Mouse (Mus musculus) brain, embryonic 18.5 days (tissue): ENCODE data around the gene Fiz1.

Experiments
- DNase-seq: peaks from one replicate; pipeline ENCODE4 v3.0.0-alpha.2; 2012; ENCODE audit warnings: low read depth, low spot score

Gene Fiz1

GRCm38 (mm10) chr7:5014251-5015117, at the start of gene Fiz1, which contains the start of gene Zfp524:
TSS of gene Fiz1 (minus strand) at chr7:5014697.
TSS of gene Zfp524 (plus strand) at chr7:5014415.
- DNase-seq: peak; percentile 98

GRCm38 (mm10) chr7:5062360-5063001, 48.0 kb upstream of the Fiz1 start:
- DNase-seq: peak; percentile 61

GRCm38 (mm10) chr7:5061774-5062359, 47.4 kb upstream of the Fiz1 start, which contains the start of gene U2af2:
TSS of gene U2af2 (plus strand) at chr7:5062143.
- DNase-seq: peak; percentile 84

DNA sequence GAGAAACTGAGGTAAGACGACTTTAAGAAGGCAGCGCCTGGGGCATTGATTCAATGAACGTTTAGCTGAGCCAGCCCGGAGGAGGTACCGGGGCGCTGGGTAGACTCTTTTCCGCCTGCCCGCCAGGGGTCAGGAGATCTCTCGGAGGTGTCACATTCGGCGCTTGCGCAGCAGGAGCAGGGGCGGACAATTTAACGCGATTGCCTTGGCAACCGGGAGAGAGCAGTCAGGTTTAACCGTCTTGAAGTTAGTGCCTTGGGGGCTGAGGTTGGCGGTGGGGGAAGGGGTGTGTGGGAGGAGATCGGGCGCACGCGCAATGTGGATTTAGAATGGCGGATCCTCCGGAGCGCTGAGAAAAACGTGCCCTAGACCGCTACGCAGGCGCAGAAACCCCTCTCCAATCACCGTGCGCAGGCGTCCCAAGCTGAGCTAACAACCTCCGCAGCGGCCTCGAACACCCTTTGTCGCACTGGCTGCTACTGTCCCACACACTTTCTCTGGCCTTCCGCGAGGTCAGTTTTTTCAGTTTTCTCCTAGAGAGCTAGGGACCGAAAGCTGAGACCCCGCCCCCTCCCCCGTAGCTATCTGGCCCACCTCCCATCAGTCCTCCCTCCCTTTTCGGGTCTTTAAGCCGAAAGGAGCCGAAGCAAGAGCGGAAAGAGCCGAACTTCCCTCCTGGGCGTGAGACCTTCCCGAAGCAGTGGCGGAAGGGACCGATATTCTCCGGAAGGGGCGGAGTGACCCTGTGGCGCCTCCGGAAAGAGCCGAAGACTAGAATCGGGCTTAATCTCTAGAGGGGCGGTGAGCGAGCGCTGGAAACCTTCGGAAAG, 46.7 kb upstream of the Fiz1 start:
- DNase-seq: peak; percentile 97

- no peak for DNase-seq
These were observed 45.8 kb upstream of the Fiz1 start for GRCm38 (mm10) chr7:5060239-5060731.

GRCm38 (mm10) chr7:5059421-5059820, 44.9 kb upstream of the Fiz1 start:
- DNase-seq: no peak

DNA sequence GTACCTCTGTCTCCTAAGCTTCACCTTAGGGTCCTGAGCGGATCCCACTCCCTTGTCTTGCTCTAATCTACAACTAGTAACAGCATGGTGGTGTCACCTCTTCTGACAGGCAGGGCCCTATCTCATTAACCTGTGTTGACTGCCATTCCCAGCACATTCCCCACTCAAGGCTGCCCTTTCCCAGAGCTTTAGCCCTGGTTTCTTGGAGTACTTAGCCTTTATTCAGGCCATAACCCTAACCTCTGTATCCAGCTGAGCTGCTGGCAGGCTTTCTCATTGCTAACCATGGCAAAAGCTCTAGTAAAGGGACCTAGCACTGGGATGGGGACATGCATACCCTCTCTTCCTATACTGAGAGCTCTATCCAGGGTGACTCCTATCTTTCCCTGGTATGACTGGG, 44.1 kb upstream of the Fiz1 start:
- DNase-seq: no peak

- no peak for DNase-seq
These were observed 43.3 kb upstream of the Fiz1 start for GRCm38 (mm10) chr7:5057804-5058203.

DNA sequence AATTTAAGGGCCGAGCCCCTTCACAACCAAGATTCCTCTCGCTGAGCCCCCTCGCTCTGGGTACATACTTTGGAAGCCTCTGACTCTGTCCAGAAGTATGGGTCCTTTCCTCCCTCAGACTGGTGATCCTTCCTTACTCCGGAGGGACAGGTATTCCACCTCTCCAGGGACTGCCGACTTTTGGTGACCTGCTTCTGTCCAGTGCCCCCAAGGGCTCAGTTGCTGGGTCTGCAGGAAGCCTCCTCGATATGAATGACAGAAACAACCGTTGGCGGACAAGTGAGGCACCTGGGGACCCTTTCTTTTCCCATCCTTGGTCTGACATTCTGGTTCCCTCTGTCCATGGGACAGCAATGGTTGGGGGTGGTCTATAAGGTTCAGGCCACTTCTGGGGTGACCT, 42.9 kb upstream of the Fiz1 start:
- DNase-seq: no peak

DNA sequence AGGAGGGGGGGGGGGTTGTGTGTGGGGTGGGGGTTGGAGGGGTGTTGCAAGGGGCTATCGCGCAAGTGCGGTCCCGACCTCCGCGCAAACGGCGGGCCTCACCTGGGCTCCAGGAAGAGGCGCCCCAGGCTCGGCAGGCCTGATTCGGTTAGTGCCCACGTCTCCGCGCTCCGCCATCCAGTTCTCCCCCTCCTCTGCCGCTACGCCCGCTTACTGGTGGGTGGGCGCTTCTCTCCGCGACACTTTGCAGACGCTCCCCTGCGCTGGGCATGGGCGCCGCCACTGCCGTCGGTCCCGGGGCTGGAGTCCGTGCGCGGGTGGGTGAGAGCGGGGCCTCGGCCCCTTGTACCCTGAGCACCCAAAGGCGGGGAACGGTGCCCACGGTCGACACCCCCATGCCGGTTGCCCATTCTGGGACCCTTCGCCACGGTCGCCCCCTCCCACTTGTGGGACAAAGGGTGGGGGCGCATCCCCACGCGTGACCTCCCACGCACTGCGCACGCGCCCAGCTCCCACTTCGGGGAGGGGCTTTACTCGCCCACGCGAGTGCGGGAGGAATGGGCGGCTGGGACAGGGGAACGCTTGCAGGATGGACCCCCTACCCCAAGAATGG, 42.3 kb upstream of the Fiz1 start:
- DNase-seq: no peak

GRCm38 (mm10) chr7:5053456-5054179, 39.1 kb upstream of the Fiz1 start:
- no peak for DNase-seq

- DNase-seq: no peak
These were observed 38.4 kb upstream of the Fiz1 start for GRCm38 (mm10) chr7:5052931-5053343.

GRCm38 (mm10) chr7:5052438-5052837, 37.9 kb upstream of the Fiz1 start:
- DNase-seq: no peak

- no peak for DNase-seq
These were observed 37.0 kb upstream of the Fiz1 start, which contains the start of gene Zfp580 for GRCm38 (mm10) chr7:5051193-5052192. TSS of gene Zfp580 (plus strand) at chr7:5051538.

- no peak for DNase-seq
These were observed 32.8 kb upstream of the Fiz1 start for GRCm38 (mm10) chr7:5047313-5047712.

DNA sequence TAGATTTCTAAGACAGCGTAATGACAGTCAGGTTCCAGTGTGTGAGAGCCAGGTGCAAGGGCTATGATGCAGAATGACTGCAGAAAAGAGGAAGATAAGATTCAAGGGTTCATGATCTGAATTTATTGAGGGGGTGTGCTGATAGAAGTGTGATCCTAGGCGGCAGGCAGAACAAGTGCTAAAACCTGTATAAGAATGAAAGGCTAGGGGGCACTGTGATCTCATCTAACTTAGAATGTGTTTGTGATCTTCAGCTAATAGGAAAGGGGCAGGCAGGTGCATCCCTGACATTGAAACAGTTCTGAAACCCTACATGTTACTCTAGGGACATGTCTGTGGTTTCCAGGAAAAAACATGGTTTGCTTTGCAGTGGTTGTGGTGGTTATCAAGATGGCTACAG, 31.6 kb upstream of the Fiz1 start:
- no peak for DNase-seq

GRCm38 (mm10) chr7:5044981-5045380, 30.5 kb upstream of the Fiz1 start:
- no peak for DNase-seq

GRCm38 (mm10) chr7:5038940-5039339, 24.4 kb upstream of the Fiz1 start:
- no peak for DNase-seq
